Mouse (Mus musculus): ENCODE results near the gene Ntrk3. TPM values are rescaled to one million over a fixed set of nuclear protein-coding genes. Genes with fewer than 3 reads are reported as not detected.

The Ntrk3 gene
- polyA plus RNA-seq, 1 experiment from 2014 or later, result 0.12 TPM

DNA sequence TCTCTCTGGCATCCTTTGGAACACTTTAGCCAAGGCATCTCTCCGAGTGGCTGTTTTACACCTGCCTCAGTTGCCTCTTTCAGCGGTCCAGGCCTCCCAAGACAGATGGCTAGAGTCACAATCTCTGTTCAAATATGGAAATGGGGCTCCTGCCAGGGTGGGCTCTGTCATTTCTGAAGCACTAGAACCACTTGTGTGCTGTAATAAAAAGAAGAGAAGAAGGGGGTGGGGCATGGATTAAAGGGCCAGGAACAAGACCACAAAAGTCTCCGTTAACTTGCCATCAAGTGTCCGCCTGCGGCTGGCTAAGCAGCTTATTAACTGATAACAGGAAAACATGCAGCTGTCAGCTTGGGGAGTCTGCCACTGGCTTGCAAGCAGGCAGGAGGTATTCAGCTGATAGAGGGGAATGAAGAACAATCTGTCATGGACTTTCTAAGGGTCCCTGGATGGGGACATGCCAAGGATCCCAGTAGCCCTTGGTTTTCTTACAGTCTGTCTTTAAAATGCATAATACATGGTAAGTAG, 304.1 kb downstream of the Ntrk3 start:
- Histone ChIP-seq H3K4me2 (no peak overlapping the region), H3K36me3 (replicated peaks) (no peaks in the 10 kb centered on the region), H3K27me3 (no peaks in the 10 kb centered on the region), H3K9me3 (replicated peaks) (no peaks in the 10 kb centered on the region), H3K27ac (replicated peaks) (no peak overlapping the region), H3K9ac (no peak overlapping the region), H3K4me3 (replicated peaks) (no peak overlapping the region), H3K4me1 (replicated peaks) (no peaks in the 10 kb centered on the region)
- WGBS (ENCODE audit: insufficient replicate concordance), result 53% methylated on average over 5 of the region's 5 CpGs
- no peak for ATAC-seq (ENCODE audit: insufficient read depth)

DNA sequence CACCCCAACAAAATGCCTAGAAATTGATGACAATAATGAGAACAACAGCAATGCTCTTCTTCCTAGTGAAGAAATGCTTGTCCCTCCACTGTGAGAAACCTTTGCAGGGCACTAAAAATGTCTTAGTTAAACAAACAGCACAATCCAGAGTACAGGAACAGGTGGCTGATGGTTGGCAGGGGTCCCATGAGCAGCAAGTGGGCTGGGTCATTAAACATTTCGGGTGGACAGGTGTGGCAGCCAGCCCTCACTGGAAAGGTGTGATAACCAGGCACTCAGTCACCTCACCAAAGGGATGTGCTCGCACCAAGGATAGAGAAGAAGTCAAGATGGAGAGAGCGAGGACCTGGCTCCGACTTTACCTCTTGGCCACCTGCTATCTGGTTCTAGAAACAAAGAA, 306.2 kb downstream of the Ntrk3 start:
- Histone ChIP-seq H3K27ac (replicated peaks) (no peak overlapping the region), H3K4me3 (replicated peaks) (no peak overlapping the region), H3K9ac (no peak overlapping the region), H3K36me3 (replicated peaks) (no peaks in the 10 kb centered on the region), H3K27me3 (no peaks in the 10 kb centered on the region), H3K4me2 (no peak overlapping the region), H3K9me3 (replicated peaks) (no peaks in the 10 kb centered on the region), H3K4me1 (replicated peaks) (no peaks in the 10 kb centered on the region)
- ATAC-seq (ENCODE audit: insufficient read depth), result no peak
- 66% methylated on average over 4 of the region's 4 CpGs for WGBS (ENCODE audit: insufficient replicate concordance)

- H3K27ac ChIP-seq (replicated peaks), result no peak overlapping the region
- H3K36me3 ChIP-seq (replicated peaks), result no peaks in the 10 kb centered on the region
- no peak for ATAC-seq (ENCODE audit: insufficient read depth)
- no peak overlapping the region for H3K4me3 ChIP-seq (replicated peaks)
- H3K9ac ChIP-seq, result no peak overlapping the region
- no peaks in the 10 kb centered on the region for H3K9me3 ChIP-seq (replicated peaks)
- WGBS (ENCODE audit: insufficient replicate concordance), result 22% methylated on average over 2 of the region's 2 CpGs
- no peaks in the 10 kb centered on the region for H3K4me1 ChIP-seq (replicated peaks)
- H3K4me2 ChIP-seq, result no peak overlapping the region
- no peaks in the 10 kb centered on the region for H3K27me3 ChIP-seq
These were observed 325.6 kb downstream of the Ntrk3 start for GRCm38 (mm10) chr7:78412172-78412571.

- WGBS (ENCODE audit: insufficient replicate concordance), result 54% methylated on average over 5 of the region's 5 CpGs
- H3K27ac ChIP-seq (replicated peaks), result no peak overlapping the region
- no peaks in the 10 kb centered on the region for H3K27me3 ChIP-seq
- H3K4me2 ChIP-seq, result no peak overlapping the region
- H3K36me3 ChIP-seq (replicated peaks), result no peaks in the 10 kb centered on the region
- H3K9me3 ChIP-seq (replicated peaks), result no peaks in the 10 kb centered on the region
- no peak for ATAC-seq (ENCODE audit: insufficient read depth)
- no peak overlapping the region for H3K9ac ChIP-seq
- no peak overlapping the region for H3K4me3 ChIP-seq (replicated peaks)
- H3K4me1 ChIP-seq (replicated peaks), result no peaks in the 10 kb centered on the region
These were observed 327.8 kb downstream of the Ntrk3 start for GRCm38 (mm10) chr7:78409970-78410369.

- H3K9me3 ChIP-seq (replicated peaks), result no peaks in the 10 kb centered on the region
- no peak overlapping the region for H3K4me3 ChIP-seq (replicated peaks)
- H3K27ac ChIP-seq (replicated peaks), result no peak overlapping the region
- no peaks in the 10 kb centered on the region for H3K4me1 ChIP-seq (replicated peaks)
- no peaks in the 10 kb centered on the region for H3K36me3 ChIP-seq (replicated peaks)
- 65% methylated on average over 5 of the region's 5 CpGs for WGBS (ENCODE audit: insufficient replicate concordance)
- no peak overlapping the region for H3K4me2 ChIP-seq
- H3K9ac ChIP-seq, result no peak overlapping the region
- no peak for ATAC-seq (ENCODE audit: insufficient read depth)
- H3K27me3 ChIP-seq, result no peaks in the 10 kb centered on the region
These were observed 331.0 kb downstream of the Ntrk3 start for GRCm38 (mm10) chr7:78406641-78407291.

DNA sequence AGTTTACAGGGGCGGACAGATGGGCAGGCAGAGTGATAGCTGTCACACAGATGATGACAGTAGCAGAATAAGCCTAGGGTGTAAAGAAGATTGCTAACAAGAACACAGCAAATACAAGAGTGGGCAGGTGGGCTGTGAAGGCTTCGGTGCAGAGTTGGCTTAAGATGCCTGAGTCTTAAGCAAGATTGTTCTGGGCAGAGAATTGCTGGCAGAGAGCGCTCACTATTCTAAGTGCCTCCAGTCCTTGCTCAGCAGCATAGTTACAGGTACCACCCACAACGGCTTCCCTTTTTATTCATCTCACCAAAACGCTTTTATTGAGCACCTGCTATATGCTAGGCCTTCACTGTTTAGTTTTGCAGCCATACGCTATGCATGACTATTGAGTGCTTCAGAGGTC, 333.3 kb downstream of the Ntrk3 start:
- Histone ChIP-seq H3K27ac (replicated peaks) (no peak overlapping the region), H3K4me1 (replicated peaks) (no peaks in the 10 kb centered on the region), H3K4me2 (no peak overlapping the region), H3K9me3 (replicated peaks) (no peaks in the 10 kb centered on the region), H3K4me3 (replicated peaks) (no peak overlapping the region), H3K27me3 (no peaks in the 10 kb centered on the region), H3K9ac (no peak overlapping the region), H3K36me3 (replicated peaks) (no peaks in the 10 kb centered on the region)
- 71% methylated on average over 6 of the region's 6 CpGs for WGBS (ENCODE audit: insufficient replicate concordance)
- no peak for ATAC-seq (ENCODE audit: insufficient read depth)

GRCm38 (mm10) chr7:78402495-78402894, 335.3 kb downstream of the Ntrk3 start:
- no peak overlapping the region for H3K4me3 ChIP-seq (replicated peaks)
- H3K4me1 ChIP-seq (replicated peaks), result no peaks in the 10 kb centered on the region
- H3K9ac ChIP-seq, result no peak overlapping the region
- H3K27ac ChIP-seq (replicated peaks), result no peak overlapping the region
- no peak for ATAC-seq (ENCODE audit: insufficient read depth)
- 30% methylated on average over 3 of the region's 3 CpGs for WGBS (ENCODE audit: insufficient replicate concordance)
- H3K9me3 ChIP-seq (replicated peaks), result no peaks in the 10 kb centered on the region
- no peaks in the 10 kb centered on the region for H3K27me3 ChIP-seq
- no peaks in the 10 kb centered on the region for H3K36me3 ChIP-seq (replicated peaks)
- H3K4me2 ChIP-seq, result no peak overlapping the region

DNA sequence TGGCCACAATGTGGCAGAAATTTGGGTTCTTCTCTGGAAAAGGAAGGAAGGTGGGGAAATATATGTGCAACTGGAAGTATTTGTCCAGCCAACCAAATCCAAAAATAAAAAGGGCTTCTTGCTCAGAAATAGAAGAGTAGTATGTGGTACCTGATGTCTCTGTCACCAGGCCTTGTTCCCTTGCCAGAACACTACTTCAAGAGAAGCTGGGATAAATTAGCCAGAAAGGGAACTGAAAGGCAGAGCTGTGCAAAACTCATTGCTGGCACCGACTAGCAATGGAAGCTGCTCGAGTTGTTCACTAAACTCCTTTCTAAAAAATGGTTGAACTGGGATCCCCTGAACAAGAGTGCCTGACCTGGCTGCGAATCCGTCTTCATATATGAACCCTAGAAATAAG, 337.6 kb downstream of the Ntrk3 start:
- Histone ChIP-seq H3K27me3 (no peaks in the 10 kb centered on the region), H3K4me1 (replicated peaks) (no peaks in the 10 kb centered on the region), H3K27ac (replicated peaks) (no peak overlapping the region), H3K9me3 (replicated peaks) (no peaks in the 10 kb centered on the region), H3K4me3 (replicated peaks) (no peak overlapping the region), H3K9ac (no peak overlapping the region), H3K36me3 (replicated peaks) (no peaks in the 10 kb centered on the region), H3K4me2 (no peak overlapping the region)
- 54% methylated on average over 4 of the region's 4 CpGs for WGBS (ENCODE audit: insufficient replicate concordance)
- ATAC-seq (ENCODE audit: insufficient read depth), result no peak

DNA sequence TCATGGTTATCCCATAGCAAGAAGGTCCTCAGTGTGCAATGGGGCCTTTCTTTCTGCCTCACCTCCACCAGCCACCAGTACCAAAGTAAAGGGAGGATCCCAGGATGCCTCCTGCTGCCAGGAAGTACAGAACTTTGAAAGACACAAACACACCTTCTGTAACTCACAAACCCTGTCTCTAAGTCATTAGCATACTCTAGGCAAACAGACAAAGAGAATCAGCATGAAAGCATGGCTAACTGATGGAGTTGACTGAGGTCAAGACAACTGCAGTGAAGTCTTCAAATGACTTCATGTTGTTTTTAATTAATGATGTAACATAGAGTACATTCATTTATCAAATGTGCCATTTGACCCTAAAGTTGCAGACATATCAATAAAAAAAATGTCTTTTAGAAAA, 339.4 kb downstream of the Ntrk3 start:
- no peaks in the 10 kb centered on the region for H3K4me1 ChIP-seq (replicated peaks)
- H3K4me2 ChIP-seq, result no peak overlapping the region
- H3K9me3 ChIP-seq (replicated peaks), result no peaks in the 10 kb centered on the region
- H3K4me3 ChIP-seq (replicated peaks), result no peak overlapping the region
- no peaks in the 10 kb centered on the region for H3K36me3 ChIP-seq (replicated peaks)
- no peaks in the 10 kb centered on the region for H3K27me3 ChIP-seq
- no peak overlapping the region for H3K9ac ChIP-seq
- no peak overlapping the region for H3K27ac ChIP-seq (replicated peaks)
- no peak for ATAC-seq (ENCODE audit: insufficient read depth)

GRCm38 (mm10) chr7:78397215-78397614, 340.6 kb downstream of the Ntrk3 start:
- Histone ChIP-seq H3K27me3 (no peaks in the 10 kb centered on the region), H3K4me1 (replicated peaks) (no peaks in the 10 kb centered on the region), H3K36me3 (replicated peaks) (no peaks in the 10 kb centered on the region), H3K9ac (no peak overlapping the region), H3K4me2 (no peak overlapping the region), H3K27ac (replicated peaks) (no peak overlapping the region), H3K9me3 (replicated peaks) (no peaks in the 10 kb centered on the region), H3K4me3 (replicated peaks) (no peak overlapping the region)
- 48% methylated on average over 4 of the region's 4 CpGs for WGBS (ENCODE audit: insufficient replicate concordance)
- ATAC-seq (ENCODE audit: insufficient read depth), result no peak

DNA sequence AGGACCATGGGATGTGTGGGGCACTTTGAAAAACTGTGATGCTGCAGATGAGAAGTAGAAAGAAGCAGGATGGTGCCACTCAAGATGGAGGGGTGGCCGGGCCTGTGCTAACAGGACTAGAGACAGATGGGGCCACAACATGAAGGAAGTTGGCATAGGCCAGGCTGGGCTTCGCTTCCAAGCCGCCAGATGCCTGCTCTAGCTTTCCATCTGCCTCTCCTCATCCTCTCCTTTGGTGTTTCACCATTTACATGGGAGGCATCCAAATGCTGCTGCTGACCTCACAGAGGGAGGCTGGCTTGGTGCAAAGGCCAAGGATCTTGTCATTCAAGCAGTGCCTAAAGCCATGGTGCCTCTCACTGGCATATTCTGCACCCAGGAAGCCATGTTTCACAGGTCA, 347.8 kb downstream of the Ntrk3 start:
- no peaks in the 10 kb centered on the region for H3K4me1 ChIP-seq (replicated peaks)
- no peak overlapping the region for H3K4me2 ChIP-seq

DNA sequence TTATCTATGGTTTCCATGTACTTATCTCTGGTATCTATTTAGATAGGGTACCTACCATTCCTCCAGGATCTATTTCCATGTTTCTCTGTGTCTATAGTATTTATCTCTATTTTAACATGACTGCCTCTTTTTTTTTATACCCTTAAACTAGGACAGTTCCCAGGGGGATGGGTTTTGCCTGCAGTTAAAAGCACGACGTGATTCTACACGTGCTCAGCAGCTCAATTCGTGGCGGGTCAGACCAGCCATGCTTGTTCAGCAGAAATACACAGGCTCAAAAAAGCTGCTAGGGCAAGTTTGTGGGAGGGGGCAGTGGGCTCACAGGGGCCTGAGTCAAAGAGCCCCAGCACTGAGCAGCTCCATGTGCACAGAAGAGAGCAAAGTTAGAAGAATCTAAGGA, 349.7 kb downstream of the Ntrk3 start:
- WGBS (ENCODE audit: insufficient replicate concordance), result 63% methylated on average over 5 of the region's 5 CpGs
- no peak overlapping the region for H3K4me2 ChIP-seq
- no peak overlapping the region for H3K9ac ChIP-seq
- no peak overlapping the region for H3K4me3 ChIP-seq (replicated peaks)
- no peaks in the 10 kb centered on the region for H3K9me3 ChIP-seq (replicated peaks)
- no peaks in the 10 kb centered on the region for H3K4me1 ChIP-seq (replicated peaks)
- no peaks in the 10 kb centered on the region for H3K36me3 ChIP-seq (replicated peaks)
- H3K27ac ChIP-seq (replicated peaks), result no peak overlapping the region
- no peak for ATAC-seq (ENCODE audit: insufficient read depth)
- H3K27me3 ChIP-seq, result no peaks in the 10 kb centered on the region

More for the DNA sequence above, 347.8 kb downstream of the Ntrk3 start:
- Histone ChIP-seq H3K36me3 (replicated peaks) (no peaks in the 10 kb centered on the region), H3K4me3 (replicated peaks) (no peak overlapping the region), H3K9ac (no peak overlapping the region), H3K9me3 (replicated peaks) (no peaks in the 10 kb centered on the region), H3K27me3 (no peaks in the 10 kb centered on the region), H3K27ac (replicated peaks) (no peak overlapping the region)
- 67% methylated on average over 3 of the region's 3 CpGs for WGBS (ENCODE audit: insufficient replicate concordance)
- no peak for ATAC-seq (ENCODE audit: insufficient read depth)

Measured in liver, embryonic 15.5 days (tissue).